Mouse (Mus musculus): ENCODE data around the gene Rab4b.

Rab4b gene

DNA sequence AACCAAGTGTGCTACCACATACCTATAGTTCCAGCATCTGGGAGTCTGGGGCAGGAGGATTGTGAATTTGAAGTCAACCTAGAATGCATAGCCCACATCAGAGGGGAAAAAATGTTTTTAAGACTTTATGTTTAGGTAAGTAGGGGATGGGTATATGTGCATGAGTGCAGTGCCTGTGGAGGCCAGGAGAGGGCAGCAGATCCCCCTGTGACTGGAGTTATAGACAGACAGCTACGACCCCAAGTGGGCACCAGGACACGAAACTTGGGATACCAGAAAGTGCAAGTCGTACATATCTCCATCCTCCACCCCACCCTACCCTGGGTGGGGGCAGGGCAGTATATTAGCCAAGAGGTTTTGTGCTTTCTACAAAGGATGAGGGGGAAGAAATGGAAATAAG, 6.3 kb upstream of the Rab4b start:
- DNase-seq (ENCODE audit: low read depth, low spot score), result peak; percentile 89

DNA sequence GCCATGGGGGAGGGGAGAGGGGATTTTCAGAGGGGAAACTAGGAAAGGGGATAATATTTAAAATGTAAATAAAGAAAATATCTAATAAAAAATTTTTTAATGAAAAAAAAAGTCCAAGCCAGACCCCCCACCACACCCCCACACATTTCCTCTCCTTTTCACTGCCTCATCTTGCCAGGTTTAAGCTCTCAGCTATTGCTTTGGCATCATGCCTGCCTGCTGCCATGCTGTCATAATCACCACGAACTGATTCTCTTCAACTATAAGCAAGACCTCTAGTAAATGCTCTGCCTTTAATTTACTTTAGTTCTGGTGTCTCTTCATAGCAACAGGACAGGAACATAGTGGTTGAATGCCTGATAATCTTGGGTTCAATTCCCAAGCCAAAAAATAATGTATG, 3.8 kb upstream of the Rab4b start:
- no peak for DNase-seq (ENCODE audit: low read depth, low spot score)

DNA sequence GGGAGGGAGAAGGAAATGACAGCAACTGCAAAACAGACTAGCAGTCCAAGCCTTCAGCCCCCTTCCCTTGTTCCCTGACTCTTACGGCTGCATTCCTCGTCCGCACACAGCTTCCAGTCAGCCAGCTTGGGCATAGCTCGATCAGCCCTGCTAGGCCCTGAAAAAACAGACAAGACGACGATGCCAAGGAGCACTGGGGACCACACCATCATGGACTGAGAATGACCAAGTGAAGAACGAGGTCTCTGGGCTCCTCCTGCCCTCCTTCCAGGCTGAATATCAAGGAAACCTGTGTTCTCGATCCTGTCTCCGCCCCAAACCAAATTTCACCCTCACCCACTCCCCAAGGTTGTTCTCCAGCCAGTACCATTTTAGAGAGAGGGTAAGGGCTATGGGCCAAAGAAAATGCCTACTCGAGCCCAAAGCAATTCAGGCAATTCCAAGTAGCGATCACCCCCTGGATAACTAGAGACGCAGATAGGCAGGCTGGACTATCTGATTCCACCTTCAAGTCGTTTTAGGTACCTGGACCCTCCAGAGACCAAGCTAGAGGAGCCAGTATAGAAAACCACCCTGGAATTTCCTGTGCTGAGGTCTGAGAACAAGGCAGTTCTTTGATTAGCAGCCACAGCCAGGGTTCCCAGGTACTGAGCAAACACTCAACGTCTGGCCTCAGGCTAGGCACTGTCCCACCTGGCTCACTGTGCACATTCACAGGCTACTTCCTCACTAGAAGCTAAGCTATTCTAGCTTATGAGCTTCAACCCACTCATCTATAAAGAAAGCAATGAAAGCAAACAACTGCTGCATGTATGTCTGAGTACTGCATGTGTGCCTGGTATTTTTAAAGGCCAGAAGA, 2.4 kb upstream of the Rab4b start, which contains the start of the genes Gm21983 and Mia:
Gene Gm21983 (minus strand): TSS at position 250 of the 859 bp plus-strand sequence.
Gene Mia (minus strand): TSS at position 321 of the 859 bp plus-strand sequence.
- DNase-seq (ENCODE audit: low read depth, low spot score), result no peak

GRCm38 (mm10) chr7:27180036-27180435, 1.3 kb upstream of the Rab4b start:
- no peak for DNase-seq (ENCODE audit: low read depth, low spot score)

- peak; percentile 51 for DNase-seq (ENCODE audit: low read depth, low spot score)
These were observed 672 bp upstream of the Rab4b start for GRCm38 (mm10) chr7:27179217-27179918.

DNA sequence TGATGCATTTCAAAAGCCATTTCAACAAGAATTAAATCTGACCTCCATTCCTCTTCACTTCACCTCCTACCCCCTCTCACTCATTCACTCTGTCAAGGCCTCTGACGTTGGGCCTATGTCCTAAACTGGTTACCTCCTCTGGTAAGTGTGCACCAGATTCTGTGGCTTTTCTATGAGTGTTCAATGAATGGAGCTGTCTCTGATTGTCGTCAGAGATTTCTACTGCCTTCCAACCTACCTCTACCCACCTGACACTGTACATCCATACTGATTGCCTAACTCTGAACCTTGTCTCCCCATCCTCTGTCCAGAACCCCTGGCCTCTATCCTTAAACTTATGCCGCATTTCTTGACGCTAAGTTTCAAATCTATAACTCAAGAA, 763 bp downstream of the Rab4b start:
- DNase-seq (ENCODE audit: low read depth, low spot score), result no peak

DNA sequence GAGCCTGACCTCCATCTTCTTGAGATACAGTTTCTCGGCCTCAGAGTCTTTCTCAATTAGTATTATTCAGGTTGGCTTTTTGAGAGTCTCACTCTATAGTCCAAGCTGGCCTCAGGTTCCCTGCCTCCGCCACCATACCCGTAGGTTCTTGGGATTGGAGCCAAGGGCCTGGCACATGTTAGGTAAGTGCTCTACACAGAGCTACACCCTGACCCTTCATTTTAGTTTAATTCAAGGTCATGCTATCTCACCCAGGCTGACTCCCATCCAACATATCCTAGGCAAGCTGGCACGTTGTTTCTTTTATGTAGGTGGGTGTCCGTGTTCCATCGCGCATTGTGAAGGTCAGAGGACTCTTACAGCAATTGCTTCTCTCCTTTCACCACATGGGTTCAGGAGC, 3.8 kb downstream of the Rab4b start:
- DNase-seq (ENCODE audit: low read depth, low spot score), result no peak

DNA sequence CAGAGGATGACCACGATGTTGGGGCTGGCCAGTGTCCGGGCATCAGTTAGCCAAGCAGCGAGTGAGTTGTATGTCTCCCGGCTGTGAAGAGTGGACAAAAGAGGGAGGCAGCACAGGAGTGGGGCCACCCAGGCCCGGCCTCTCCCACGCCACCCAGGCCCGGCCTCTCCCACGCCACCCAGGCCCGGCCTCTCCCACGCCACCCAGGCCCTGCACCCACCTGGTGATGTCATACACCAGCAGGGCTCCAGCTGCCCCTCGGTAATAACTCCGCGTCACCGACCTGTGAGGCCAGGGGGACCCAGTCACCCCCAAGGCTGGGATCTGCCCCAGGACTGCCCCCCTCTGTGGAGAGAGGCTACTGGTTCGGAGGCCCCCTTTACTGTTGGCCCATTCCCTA, 4.2 kb downstream of the Rab4b start:
- DNase-seq (ENCODE audit: low read depth, low spot score), result no peak

DNA sequence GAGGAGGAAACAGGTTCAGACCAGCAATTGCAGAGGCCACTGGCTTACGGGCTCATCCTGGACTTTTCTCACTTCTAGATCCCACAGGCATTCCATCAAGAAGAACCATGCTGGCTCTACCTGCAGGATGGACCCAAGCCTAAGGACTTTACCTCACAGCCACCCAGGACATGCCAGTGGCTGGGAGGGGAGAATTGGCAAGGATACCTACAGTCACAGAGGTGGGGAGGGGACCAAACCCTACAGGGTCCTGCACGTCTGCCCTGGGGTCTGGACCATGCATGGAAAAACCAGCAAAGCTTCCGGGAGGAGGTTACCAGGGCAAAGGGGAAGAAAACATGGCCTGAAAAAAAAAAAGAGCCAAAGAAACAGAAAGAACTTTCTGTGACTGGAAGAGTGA, 7.7 kb downstream of the Rab4b start:
- no peak for DNase-seq (ENCODE audit: low read depth, low spot score)

DNA sequence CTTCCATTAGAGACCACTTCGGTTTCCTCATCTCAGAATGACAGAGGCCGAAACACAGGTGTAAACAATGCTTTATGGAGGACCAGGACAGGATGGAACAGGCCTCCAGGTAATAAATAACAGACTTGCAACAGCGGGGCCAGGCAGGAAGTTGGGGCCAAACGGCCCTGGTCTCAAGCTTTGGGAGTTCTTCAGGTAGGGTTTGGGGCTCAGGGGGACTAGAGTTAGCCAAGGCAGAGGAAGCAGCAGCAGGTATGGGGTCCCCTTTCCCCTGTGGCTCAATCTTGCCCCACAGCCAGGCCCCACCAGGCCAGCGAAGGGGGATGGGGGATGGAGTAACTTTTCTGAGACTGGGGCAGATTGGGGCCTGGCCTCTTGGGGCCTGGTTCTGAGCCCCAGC, 10.3 kb downstream of the Rab4b start:
- DNase-seq (ENCODE audit: low read depth, low spot score), result no peak

DNA sequence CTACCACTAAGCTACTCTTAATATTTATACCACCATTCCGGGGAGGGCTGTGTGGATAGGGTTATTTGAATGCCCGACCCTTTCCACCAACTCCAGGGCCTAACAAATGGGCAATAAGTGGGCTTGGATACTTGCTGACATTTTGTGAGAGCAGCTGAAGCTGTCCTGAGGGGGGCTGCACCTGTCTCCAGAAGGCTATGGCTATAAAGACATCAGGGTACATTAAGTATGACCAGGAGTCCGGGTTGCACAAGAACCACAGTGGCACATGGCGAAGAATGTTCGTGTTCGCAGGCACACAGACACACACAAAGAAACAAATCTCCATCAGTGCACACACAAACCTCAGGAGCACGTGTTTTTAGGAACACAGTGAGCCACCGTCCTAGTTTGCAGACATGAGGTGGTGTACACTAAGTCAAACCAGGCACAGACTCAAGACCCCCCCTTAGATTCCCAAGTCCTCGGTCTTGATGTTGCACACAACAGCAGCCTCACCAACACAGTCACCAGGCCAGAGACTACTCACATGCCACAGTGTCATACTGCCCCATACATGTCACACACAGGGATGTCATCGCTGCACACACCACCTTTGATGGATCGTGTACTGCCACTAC, 11.1 kb downstream of the Rab4b start:
- DNase-seq (ENCODE audit: low read depth, low spot score), result no peak

DNA sequence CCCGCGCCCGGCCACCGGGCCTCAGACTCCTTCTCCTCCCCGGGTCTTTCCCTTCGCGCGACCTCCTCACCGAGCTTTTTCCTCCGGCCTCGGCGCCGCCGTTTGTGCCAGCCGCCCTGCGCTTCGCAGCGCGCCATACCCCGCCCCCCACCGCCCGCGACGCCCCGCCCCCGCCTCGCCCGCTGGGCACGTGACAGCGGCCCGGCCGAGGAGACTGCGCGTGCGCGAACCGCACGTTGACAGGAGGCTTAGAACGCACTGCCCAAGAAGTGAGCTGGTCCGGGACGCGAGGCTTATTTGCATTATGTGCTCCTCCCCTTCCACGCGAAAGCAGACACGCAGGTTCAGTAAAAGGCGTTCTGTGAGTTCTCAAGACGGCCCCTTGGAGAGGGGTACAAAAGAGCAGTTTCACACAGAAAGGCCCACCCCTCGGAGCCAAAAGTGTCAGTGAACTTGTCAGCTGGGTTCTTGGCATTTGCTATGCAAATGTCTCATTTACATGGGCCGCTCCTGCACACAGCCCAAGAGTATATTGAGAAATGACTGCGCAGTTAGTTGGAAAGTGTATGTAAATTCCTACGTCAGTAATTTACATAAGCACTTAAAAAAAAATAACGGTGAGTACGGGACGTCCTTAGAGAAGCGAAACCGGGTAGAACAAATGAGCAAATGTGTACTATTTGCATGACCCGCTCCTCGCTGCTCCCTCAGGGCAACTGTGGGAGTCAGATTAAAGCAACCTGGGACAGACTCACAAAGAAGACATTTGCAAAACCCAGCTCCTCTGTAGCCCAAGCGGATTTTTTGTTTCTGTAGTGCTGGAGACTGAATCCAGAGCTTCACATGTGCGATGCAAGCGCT, 11.9 kb downstream of the Rab4b start, which contains the start of gene Egln2:
Gene Egln2 (minus strand): TSS at position 189 of the 861 bp plus-strand sequence.
- peak; percentile 95 for DNase-seq (ENCODE audit: low read depth, low spot score)

DNA sequence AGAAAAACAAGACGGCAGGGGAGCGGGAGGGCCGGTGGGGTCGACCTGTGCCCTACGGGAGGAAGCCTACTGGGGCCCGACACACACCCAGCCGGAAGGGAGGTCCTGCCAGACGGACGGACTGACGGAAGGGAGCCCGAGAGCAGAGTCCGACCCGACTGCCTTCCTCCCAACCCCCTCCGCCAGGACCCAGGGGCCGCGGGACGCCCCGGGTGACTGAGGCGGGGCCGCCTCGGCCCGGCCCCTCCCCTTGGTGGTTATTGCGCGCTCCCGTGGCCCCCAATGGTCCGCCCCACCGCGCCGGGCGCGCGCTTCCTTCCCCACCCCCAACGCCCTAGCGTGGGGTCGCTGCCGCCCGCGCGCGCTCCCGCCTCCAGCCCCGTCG, 12.5 kb downstream of the Rab4b start:
- peak; percentile 84 for DNase-seq (ENCODE audit: low read depth, low spot score)

GRCm38 (mm10) chr7:27165696-27166095, 13.0 kb downstream of the Rab4b start:
- no peak for DNase-seq (ENCODE audit: low read depth, low spot score)

GRCm38 (mm10) chr7:27165007-27165655, 13.6 kb downstream of the Rab4b start:
- no peak for DNase-seq (ENCODE audit: low read depth, low spot score)

- DNase-seq (ENCODE audit: low read depth, low spot score), result peak; percentile 80
These were observed 14.4 kb downstream of the Rab4b start for GRCm38 (mm10) chr7:27164112-27164947.

DNA sequence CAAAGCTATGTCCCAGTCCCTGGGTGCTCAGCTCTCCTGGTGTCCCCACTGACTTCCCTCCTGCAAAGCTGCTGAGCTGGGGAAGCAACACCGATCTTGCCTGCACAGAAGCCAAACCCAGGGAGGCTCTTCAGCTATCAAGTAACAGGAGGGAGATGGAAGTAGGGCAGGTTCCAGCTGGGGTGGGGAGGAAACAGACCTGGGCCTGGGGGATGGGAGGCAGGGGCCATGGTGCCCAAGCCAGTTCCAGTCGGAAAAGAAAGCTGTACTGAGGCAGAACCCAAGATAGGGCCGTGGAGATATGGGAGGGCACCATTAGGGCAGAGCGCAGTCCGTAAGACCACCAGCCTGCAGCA, 15.3 kb downstream of the Rab4b start:
- no peak for DNase-seq (ENCODE audit: low read depth, low spot score)

- no peak for DNase-seq (ENCODE audit: low read depth, low spot score)
These were observed 15.8 kb downstream of the Rab4b start for GRCm38 (mm10) chr7:27162780-27163449.

GRCm38 (mm10) chr7:27161744-27162143, 17.0 kb downstream of the Rab4b start:
- DNase-seq (ENCODE audit: low read depth, low spot score), result no peak

DNA sequence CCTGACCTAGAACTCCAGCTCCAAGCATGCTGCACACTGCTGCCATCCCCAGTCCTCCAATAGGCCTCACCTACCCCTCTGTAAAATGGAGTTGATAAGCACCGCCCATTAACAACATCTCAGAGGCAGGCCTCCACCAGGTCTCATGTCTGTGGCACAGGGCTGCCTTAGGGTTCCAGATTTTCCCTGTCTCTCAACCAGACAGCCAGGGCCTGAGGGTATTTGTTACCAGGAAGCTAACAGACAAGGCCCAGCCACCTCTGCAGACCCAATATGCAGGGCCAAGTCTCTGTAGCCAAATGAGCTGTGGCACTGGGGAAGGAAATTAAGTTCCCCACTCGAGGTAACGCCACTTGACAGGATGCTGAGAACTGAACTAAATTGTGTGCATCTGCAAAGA, 17.8 kb downstream of the Rab4b start:
- no peak for DNase-seq (ENCODE audit: low read depth, low spot score)
